Mouse (Mus musculus): ENCODE data around the gene Caps2.

GRCm38 (mm10) chr10:112138871-112139430 is 24.5 kb upstream of the Caps2 start:
- no peak for TF ChIP-seq CTCF (IDR thresholded peaks at IDR 0.05)
- TF ChIP-seq POLR2A (IDR thresholded peaks at IDR 0.05; ENCODE audit: insufficient read depth, low read depth, low read length): no peak
- no peak for TF ChIP-seq EP300 (IDR thresholded peaks at IDR 0.05; ENCODE audit: insufficient read depth, low read depth, low read length)

Data from heart, adult 2 months (tissue).